Mouse (Mus musculus): ENCODE measurements around the gene Zswim8.

Zswim8 gene

DNA sequence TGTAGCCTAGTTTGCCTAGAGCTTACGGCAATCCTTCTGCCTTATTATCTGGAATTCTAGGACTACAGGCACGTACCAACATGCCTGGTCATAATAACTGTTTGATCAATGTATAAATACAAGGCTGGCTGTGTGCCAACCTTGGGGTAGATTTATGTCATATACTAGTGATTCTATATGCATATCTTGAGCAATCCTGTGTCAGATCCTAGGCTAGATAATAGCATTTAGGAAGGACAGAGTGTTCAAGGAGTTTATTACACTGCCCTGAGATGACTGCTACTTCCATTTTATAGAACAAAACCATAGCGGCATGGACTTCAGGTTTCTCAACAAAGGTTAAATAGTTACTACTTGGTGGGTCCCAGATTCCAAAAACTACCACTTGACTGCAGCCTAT lies 64.6 kb downstream of the Zswim8 start:
- DNase-seq (ENCODE audit: low read depth): no peak

DNA sequence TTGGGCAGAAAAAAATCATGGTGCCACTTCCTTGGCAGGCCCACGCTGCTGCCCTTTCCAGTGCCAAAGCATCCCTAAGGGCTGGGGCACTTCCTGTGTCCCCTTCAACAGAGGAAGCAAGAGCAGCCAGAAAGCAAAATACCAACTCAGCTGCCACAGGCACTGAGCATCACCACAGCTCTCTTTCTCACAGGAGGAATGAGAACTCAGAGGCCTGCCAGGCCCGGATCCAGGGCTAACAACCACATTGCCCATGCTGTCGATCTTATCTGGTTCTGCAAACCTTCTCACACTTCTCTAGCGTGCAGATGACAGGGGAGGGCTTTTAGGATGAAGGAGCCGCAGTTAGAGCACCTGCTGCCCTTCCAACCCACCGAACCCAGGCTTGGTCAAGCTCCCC lies 65.5 kb downstream of the Zswim8 start:
- peak; percentile 58 for DNase-seq (ENCODE audit: low read depth)
